Mouse (Mus musculus) right cerebral cortex, postnatal 10 days (tissue): Measurements from ENCODE around the gene Asic2.
"Not testable (repeated sequence)": the region's sequence is repeated elsewhere in the genome, so short reads cannot be mapped to it uniquely, and the experiment has no call there.

Experiments
- DNase-seq, 2 experiments: peaks; one replicate each; pipeline ENCODE4 v3.0.0; 2021; ENCODE audit warnings: low spot score in 2 of 2

Gene Asic2

GRCm38 (mm10) chr11:81361040-81361439 lies 607.2 kb downstream of the Asic2 start:
- no peak for DNase-seq

- DNase-seq, result not testable (repeated sequence)
Observed at GRCm38 (mm10) chr11:81350498-81350897, 617.8 kb downstream of the Asic2 start.

GRCm38 (mm10) chr11:81331977-81332376 lies 636.3 kb downstream of the Asic2 start:
- no peak for DNase-seq

- no peak for DNase-seq
Observed at GRCm38 (mm10) chr11:81330982-81331381, 637.3 kb downstream of the Asic2 start.

GRCm38 (mm10) chr11:81328088-81328487 lies 640.2 kb downstream of the Asic2 start:
- DNase-seq, result no peak

- no peak for DNase-seq
Observed at GRCm38 (mm10) chr11:81323146-81323545, 645.1 kb downstream of the Asic2 start.

- no peak for DNase-seq
Observed at GRCm38 (mm10) chr11:81322466-81322865, 645.8 kb downstream of the Asic2 start.

- DNase-seq, result no peak
Observed at GRCm38 (mm10) chr11:81290041-81290440, 678.2 kb downstream of the Asic2 start.

GRCm38 (mm10) chr11:81283185-81283584 lies 685.1 kb downstream of the Asic2 start:
- no peak for DNase-seq

GRCm38 (mm10) chr11:81280070-81280469 lies 688.2 kb downstream of the Asic2 start:
- DNase-seq, result no peak

GRCm38 (mm10) chr11:81277406-81277805 lies 690.9 kb downstream of the Asic2 start:
- DNase-seq, result no peak

GRCm38 (mm10) chr11:81272677-81273418 lies 695.4 kb downstream of the Asic2 start:
- no peak for DNase-seq

GRCm38 (mm10) chr11:81271422-81271821 lies 696.8 kb downstream of the Asic2 start:
- DNase-seq, result no peak

GRCm38 (mm10) chr11:81270518-81270917 lies 697.7 kb downstream of the Asic2 start:
- DNase-seq, result no peak

GRCm38 (mm10) chr11:81263757-81264156 lies 704.5 kb downstream of the Asic2 start:
- no peak for DNase-seq

- DNase-seq, result no peak
Observed at GRCm38 (mm10) chr11:81263193-81263592, 705.1 kb downstream of the Asic2 start.

- peak in 1 of 2 experiments; percentile 40 for DNase-seq
Observed at GRCm38 (mm10) chr11:81261259-81261658, 707.0 kb downstream of the Asic2 start.

GRCm38 (mm10) chr11:81241183-81241582 lies 727.1 kb downstream of the Asic2 start:
- DNase-seq, result not testable (repeated sequence)

GRCm38 (mm10) chr11:81239966-81240681 lies 728.1 kb downstream of the Asic2 start:
- no peak for DNase-seq

- peak in 1 of 2 experiments; percentile 37 for DNase-seq
Observed at GRCm38 (mm10) chr11:81239091-81239490, 729.2 kb downstream of the Asic2 start.

- DNase-seq, result no peak
Observed at GRCm38 (mm10) chr11:81236070-81236469, 732.2 kb downstream of the Asic2 start.

GRCm38 (mm10) chr11:81223361-81223760 lies 744.9 kb downstream of the Asic2 start:
- no peak for DNase-seq

GRCm38 (mm10) chr11:81220786-81221185 lies 747.5 kb downstream of the Asic2 start:
- DNase-seq, result no peak
